Mouse (Mus musculus): ENCODE results near the gene Slc24a2. TPM values are rescaled to one million over a fixed set of nuclear protein-coding genes. Genes with fewer than 3 reads are reported as not detected.

The Slc24a2 gene
- polyA plus RNA-seq, 1 experiment from 2014 or later = not detected

DNA sequence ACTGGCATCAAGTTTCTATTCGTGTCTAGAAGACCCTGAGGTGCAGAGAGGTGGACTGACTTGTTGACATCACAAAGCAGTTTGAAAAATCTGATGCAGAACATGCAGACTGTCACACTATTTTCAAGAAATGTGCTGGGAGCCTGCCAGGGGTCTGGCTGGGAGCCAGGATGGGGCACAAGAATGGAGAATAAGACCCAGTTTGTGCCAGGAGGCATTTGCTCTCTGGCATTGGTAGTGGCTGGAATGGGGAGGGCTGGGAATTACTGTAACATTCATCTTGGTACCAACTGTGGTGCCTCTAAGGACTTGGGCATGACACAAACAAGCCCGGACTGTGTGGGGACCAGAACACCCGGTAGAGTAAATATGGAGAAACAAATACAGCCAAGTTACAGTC lies 89.4 kb downstream of the Slc24a2 start:
- no peak for TF ChIP-seq CTCF (IDR thresholded peaks at IDR 0.05; ENCODE audit: low read depth)
- Histone ChIP-seq H3K4me1 (replicated peaks; ENCODE audit: control insufficient read depth, insufficient read depth, low read length) (no peaks in the 10 kb centered on the region), H3K27me3 (replicated peaks; ENCODE audit: control insufficient read depth, insufficient read depth, low read length) (no peaks in the 10 kb centered on the region), H3K4me3 (ENCODE audit: low read depth, low read length) (no peak overlapping the region), H3K9ac (ENCODE audit: low read depth, low read length) (no peak overlapping the region), H3K4me2 (replicated peaks; ENCODE audit: low read depth) (no peak overlapping the region), H3K27ac (ENCODE audit: low read depth, low read length) (no peak overlapping the region), H3K9me3 (ENCODE audit: control insufficient read depth) (no peaks in the 10 kb centered on the region), H3K36me3 (ENCODE audit: control insufficient read depth, insufficient read depth) (no peaks in the 10 kb centered on the region)
- WGBS = 74% methylated on average over 3 of the region's 3 CpGs
- no peak for ATAC-seq

GRCm38 (mm10) chr4:87132525-87132924 lies 97.8 kb downstream of the Slc24a2 start:
- Histone ChIP-seq H3K4me1 (replicated peaks; ENCODE audit: control insufficient read depth, insufficient read depth, low read length) (no peaks in the 10 kb centered on the region), H3K4me3 (ENCODE audit: low read depth, low read length) (no peak overlapping the region), H3K9me3 (ENCODE audit: control insufficient read depth) (no peaks in the 10 kb centered on the region), H3K27ac (ENCODE audit: low read depth, low read length) (no peak overlapping the region), H3K4me2 (replicated peaks; ENCODE audit: low read depth) (no peak overlapping the region), H3K9ac (ENCODE audit: low read depth, low read length) (no peak overlapping the region), H3K27me3 (replicated peaks; ENCODE audit: control insufficient read depth, insufficient read depth, low read length) (no peaks in the 10 kb centered on the region), H3K36me3 (ENCODE audit: control insufficient read depth, insufficient read depth) (no peaks in the 10 kb centered on the region)
- ATAC-seq = no peak
- no peak for TF ChIP-seq CTCF (IDR thresholded peaks at IDR 0.05; ENCODE audit: low read depth)
- 75% methylated on average over 5 of the region's 5 CpGs for WGBS

GRCm38 (mm10) chr4:87126756-87127155 lies 103.5 kb downstream of the Slc24a2 start:
- WGBS = 63% methylated on average over 4 of the region's 4 CpGs
- Histone ChIP-seq H3K4me1 (replicated peaks; ENCODE audit: control insufficient read depth, insufficient read depth, low read length) (no peaks in the 10 kb centered on the region), H3K36me3 (ENCODE audit: control insufficient read depth, insufficient read depth) (no peaks in the 10 kb centered on the region), H3K27ac (ENCODE audit: low read depth, low read length) (no peak overlapping the region), H3K27me3 (replicated peaks; ENCODE audit: control insufficient read depth, insufficient read depth, low read length) (no peaks in the 10 kb centered on the region), H3K4me3 (ENCODE audit: low read depth, low read length) (no peak overlapping the region), H3K9ac (ENCODE audit: low read depth, low read length) (no peak overlapping the region), H3K9me3 (ENCODE audit: control insufficient read depth) (no peaks in the 10 kb centered on the region), H3K4me2 (replicated peaks; ENCODE audit: low read depth) (no peak overlapping the region)
- ATAC-seq = no peak
- no peak for TF ChIP-seq CTCF (IDR thresholded peaks at IDR 0.05; ENCODE audit: low read depth)

DNA sequence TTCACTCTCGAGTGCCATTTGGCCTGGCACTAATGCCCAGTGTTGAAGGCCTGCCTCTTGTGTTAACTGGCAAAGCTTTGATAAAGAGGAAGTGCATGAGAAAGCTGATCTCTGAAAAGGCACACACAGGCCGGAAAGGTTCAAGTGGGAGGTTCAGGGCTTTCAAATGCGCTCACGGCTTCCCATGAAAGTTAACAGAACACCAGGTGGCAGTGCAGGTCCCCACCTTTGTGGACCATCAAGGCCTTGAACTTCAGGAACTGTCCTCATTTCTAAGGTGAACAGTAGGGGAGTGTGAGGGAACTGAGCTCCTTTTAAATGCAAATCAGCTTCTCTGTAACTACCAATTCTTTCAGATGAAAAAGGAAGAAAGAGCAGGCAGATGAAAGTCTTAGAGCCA lies 110.5 kb downstream of the Slc24a2 start:
- Histone ChIP-seq H3K27ac (ENCODE audit: low read depth, low read length) (no peak overlapping the region), H3K36me3 (ENCODE audit: control insufficient read depth, insufficient read depth) (no peaks in the 10 kb centered on the region), H3K4me2 (replicated peaks; ENCODE audit: low read depth) (no peak overlapping the region), H3K9me3 (ENCODE audit: control insufficient read depth) (no peaks in the 10 kb centered on the region), H3K9ac (ENCODE audit: low read depth, low read length) (no peak overlapping the region), H3K4me1 (replicated peaks; ENCODE audit: control insufficient read depth, insufficient read depth, low read length) (no peaks in the 10 kb centered on the region), H3K27me3 (replicated peaks; ENCODE audit: control insufficient read depth, insufficient read depth, low read length) (no peaks in the 10 kb centered on the region), H3K4me3 (ENCODE audit: low read depth, low read length) (no peak overlapping the region)
- WGBS = 45% methylated on average over 4 of the region's 4 CpGs
- no peak for ATAC-seq
- TF ChIP-seq CTCF (IDR thresholded peaks at IDR 0.05; ENCODE audit: low read depth) = no peak

- H3K4me3 ChIP-seq (ENCODE audit: low read depth, low read length) = no peak overlapping the region
- no peak for TF ChIP-seq CTCF (IDR thresholded peaks at IDR 0.05; ENCODE audit: low read depth)
- H3K36me3 ChIP-seq (ENCODE audit: control insufficient read depth, insufficient read depth) = no peaks in the 10 kb centered on the region
- H3K4me2 ChIP-seq (replicated peaks; ENCODE audit: low read depth) = no peak overlapping the region
- no peaks in the 10 kb centered on the region for H3K9me3 ChIP-seq (ENCODE audit: control insufficient read depth)
- no peaks in the 10 kb centered on the region for H3K4me1 ChIP-seq (replicated peaks; ENCODE audit: control insufficient read depth, insufficient read depth, low read length)
- H3K27ac ChIP-seq (ENCODE audit: low read depth, low read length) = no peak overlapping the region
- no peak overlapping the region for H3K9ac ChIP-seq (ENCODE audit: low read depth, low read length)
- 60% methylated on average over 4 of the region's 4 CpGs for WGBS
- no peak for ATAC-seq
- no peaks in the 10 kb centered on the region for H3K27me3 ChIP-seq (replicated peaks; ENCODE audit: control insufficient read depth, insufficient read depth, low read length)
These were observed 114.6 kb downstream of the Slc24a2 start for GRCm38 (mm10) chr4:87115726-87116125.

DNA sequence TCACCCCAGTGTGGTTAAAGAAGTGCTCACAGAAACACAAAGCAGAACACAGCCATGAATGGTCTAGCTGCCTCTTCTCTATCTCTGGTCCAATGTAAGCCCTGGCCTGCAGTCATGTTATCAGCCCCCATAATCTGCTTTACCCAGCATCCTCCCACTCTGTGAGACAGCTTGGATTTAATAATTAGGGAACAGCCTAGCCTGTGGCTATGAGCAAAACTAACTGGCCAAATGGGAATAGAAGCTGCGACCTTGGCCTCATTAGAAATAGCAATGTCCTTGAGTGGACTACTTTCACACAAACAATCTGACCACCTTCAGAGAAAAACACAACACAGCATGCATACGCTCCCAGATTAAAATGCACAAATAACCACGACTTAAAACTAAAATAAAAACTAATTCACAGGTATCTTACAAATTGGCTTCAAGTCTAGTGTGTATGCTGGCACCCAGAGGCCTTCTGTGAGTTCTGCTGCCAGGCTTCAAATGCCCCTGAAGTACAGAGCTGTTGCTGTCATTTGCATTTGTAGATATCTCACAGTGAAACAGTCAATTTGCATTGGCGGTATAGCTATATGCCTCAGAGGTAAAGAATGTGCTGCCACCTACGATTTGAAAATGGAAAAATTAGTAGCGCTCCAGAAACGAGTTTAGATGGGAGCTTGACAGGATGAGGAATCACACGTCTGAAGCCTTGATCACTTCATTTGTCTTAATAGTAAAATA lies 120.8 kb downstream of the Slc24a2 start:
- no peak for TF ChIP-seq CTCF (IDR thresholded peaks at IDR 0.05; ENCODE audit: low read depth)
- H3K9ac ChIP-seq (ENCODE audit: low read depth, low read length) = no peak overlapping the region

More for the DNA sequence above, 120.8 kb downstream of the Slc24a2 start:
- WGBS = 83% methylated on average over 8 of the region's 8 CpGs
- Histone ChIP-seq H3K9me3 (ENCODE audit: control insufficient read depth) (no peaks in the 10 kb centered on the region), H3K27me3 (replicated peaks; ENCODE audit: control insufficient read depth, insufficient read depth, low read length) (no peaks in the 10 kb centered on the region), H3K4me1 (replicated peaks; ENCODE audit: control insufficient read depth, insufficient read depth, low read length) (no peaks in the 10 kb centered on the region), H3K4me2 (replicated peaks; ENCODE audit: low read depth) (no peak overlapping the region), H3K36me3 (ENCODE audit: control insufficient read depth, insufficient read depth) (no peaks in the 10 kb centered on the region), H3K27ac (ENCODE audit: low read depth, low read length) (no peak overlapping the region), H3K4me3 (ENCODE audit: low read depth, low read length) (no peak overlapping the region)
- no peak for ATAC-seq
